Mouse (Mus musculus): Measurements from ENCODE around the gene Fam169a.
"Not testable (repeated sequence)": the region's sequence is repeated elsewhere in the genome, so short reads cannot be mapped to it uniquely, and the experiment has no call there.

The Fam169a gene

DNA sequence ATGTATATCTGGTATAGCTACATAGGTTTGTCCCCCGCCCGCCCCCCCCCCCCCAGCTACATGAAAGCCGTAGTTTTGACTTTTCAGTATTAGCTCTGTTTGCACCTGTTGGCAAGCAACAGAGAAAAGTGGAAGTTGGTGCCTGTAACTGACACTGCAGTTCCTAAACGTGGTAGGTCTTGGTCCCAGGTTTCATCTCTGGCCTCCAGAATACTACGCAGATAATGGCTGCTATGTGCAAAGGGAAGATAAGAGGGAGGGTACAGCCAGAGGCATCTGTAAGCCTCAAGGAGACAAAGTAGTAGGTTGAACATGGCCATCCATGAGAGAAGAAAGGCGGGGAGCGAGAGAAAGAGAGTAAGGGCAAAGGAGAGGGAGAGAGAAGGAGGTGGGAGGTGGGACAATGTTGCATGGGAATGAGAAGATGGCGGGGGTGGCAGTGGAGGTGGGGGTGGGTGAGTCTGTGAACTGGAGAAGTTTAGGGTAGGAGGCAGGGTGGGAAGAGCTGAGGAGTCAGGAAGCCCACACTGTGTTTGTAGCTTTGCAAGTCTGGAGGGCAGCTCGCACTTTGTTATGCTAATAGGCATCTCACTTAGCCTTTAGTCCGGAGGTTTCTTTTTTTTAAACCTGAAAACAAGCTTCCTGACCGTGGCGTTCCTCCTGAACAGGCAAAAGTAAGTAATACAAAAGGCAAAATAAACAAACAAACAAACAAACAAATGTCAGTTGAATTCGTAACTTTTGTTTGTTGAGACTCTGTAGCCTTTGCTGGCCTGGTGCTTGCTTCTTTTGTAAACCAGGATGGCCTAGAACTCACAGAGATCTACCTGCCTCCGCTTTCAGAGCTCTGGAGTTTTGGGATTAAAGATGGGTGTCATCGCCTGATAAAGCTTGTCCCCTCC is at the start of gene Fam169a:
Fam169a (plus strand) TSS at position 638 of the 902 bp plus-strand sequence.
- in situ Hi-C loops (cut with MboI, MseI), result no loop called here

DNA sequence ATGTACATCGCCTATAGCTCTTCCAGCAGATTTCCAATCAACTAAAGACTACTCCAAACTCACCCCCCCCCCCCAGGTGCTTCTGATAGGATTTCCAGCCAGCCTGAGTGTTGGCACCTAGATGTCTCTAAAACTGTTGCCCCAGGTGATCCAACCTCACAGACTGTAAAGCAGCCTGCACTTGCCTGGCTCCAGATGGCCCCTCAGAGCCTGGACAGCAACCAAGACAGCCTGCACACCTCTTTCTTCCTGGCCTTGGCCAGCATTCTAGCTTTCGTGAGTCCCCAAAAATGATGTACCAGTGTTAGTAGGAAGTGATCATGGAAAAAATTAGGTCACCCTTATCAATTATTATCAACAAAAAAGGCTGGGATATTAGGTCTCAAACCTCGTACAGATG is 49.4 kb upstream of the Fam169a start:
- in situ Hi-C loops (cut with MboI, MseI), result loop anchor here in 1 of 2 experiments (5.0 kb wide), 1 partner anchor 165 kb away; no protein-coding TSS in a partner anchor

DNA sequence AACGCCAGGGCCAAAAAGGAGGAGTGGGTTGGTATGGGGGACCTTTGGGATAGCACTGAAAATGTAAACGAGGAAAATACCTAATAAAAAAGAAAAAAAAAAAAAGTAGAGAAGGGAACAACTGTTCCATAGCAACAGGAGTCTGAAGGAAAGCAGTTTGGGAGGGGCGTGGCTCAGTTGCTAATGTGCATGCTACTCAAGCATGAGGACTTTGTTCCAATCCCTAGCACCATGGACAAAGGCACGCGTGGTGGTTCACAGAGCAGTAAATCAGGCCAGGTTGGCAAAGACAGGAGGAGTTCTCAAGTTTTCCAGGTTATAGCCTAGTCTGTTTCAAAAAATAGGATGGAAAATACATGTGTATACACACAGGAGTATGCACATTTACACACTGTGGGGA is 47.0 kb upstream of the Fam169a start:
- in situ Hi-C loops (cut with MboI, MseI), result no loop called here

DNA sequence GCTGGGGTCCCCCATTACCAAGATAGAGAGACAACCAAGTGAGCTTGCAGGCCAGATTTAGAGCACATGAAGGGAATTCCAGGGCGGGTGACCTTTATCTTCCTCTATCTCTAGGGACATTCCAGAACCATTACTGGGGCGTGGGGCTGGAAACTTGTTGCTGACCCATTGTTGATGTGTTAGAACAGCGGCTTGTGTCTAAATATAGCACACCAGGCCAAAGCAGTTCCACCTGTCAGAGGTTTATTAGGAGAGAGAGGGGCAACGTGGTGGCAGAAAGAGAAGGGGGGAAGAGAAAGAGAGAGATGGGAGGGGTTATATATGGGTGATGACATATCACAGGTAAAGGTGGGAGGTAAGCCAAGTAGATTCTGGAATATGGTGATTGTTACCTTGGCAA is 45.2 kb upstream of the Fam169a start:
- in situ Hi-C loops (cut with MboI, MseI), result no loop called here

DNA sequence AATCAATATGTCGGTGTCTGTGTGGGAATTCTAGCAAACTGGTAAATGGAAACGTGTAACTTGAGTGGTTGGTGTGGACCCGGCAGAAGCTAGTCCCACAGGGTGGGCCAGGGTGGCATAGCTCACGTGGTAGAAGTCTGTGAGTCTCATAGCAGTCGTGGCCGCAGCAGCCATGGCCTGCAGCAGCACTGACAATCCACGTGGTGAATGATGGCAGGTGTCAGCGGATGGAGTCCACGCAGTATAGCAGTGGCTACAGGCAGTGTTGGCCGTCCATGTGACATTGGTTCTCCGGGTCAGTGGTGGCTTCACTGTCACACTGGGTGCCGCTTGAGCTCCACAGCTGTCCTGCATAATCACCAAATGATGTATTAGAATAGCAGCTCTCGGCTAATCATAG is 37.0 kb upstream of the Fam169a start:
- in situ Hi-C loops (cut with MboI, MseI), result no loop called here

DNA sequence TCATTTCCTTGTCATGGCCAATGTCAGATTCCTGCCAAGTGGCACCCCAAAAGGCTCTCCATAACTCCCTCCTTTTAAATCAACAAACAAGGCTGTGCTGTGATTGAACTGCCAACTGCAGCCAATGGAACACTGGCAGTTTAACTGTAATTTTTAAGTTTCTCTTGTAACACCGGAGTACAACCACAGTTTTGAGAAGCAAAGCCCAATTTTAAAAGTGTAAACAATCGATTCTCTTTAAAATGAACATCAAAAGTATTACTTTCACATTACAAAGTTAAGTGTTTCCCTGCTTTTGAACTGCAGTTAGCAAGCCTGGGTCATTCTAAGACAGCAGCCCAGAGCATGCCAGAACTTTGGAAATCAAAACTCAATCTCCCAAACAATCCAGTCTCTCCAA is 32.8 kb upstream of the Fam169a start, which contains the start of gene 1700029F12Rik:
1700029F12Rik (minus strand) TSS at position 101 of the 400 bp plus-strand sequence.
- in situ Hi-C loops (cut with MboI, MseI), result no loop called here

DNA sequence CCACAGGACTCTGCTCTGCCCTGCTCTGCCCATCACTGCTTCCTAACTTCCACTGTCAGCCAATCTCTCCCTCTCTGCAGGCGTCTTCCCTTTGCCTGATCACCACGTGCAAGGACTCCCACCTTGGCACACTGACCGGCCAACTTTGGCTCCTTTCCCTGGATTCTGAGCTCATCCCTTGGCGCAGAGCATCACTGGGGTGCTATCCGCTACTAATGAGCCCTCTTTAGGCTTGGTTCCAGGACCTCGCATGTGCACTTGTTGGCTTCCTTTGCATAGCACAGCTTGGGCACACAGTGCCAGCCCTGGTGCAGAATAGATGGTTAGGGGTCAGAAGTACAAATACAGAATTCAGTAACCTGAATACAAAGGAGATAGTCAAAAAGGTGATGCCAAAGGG is 15.9 kb upstream of the Fam169a start:
- in situ Hi-C loops (cut with MboI, MseI), result loop anchor here (5.0 kb wide), 1 partner anchor 194 kb away; no protein-coding TSS in a partner anchor

DNA sequence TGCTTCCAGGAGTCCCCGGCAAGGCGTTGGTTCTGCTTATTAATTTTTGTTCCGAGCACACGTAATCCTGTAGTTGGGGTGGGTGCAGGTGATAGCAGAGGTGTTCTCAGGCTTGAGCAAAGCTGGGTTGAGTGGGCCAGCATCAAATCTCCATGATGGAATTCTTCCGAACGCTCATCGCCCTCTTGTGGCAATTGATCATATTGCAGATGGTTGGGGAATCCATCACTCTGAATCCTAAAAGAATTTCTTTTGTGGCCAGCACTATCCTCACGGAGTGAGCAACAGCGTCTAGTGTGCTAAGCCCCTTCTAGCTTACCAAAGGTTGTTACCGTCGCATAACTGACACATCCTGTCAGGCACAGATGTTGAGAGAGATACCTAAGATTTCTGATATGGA is 14.4 kb upstream of the Fam169a start:
- in situ Hi-C loops (cut with MboI, MseI), result loop anchor here (5.0 kb wide), 1 partner anchor 195 kb away; no protein-coding TSS in a partner anchor

DNA sequence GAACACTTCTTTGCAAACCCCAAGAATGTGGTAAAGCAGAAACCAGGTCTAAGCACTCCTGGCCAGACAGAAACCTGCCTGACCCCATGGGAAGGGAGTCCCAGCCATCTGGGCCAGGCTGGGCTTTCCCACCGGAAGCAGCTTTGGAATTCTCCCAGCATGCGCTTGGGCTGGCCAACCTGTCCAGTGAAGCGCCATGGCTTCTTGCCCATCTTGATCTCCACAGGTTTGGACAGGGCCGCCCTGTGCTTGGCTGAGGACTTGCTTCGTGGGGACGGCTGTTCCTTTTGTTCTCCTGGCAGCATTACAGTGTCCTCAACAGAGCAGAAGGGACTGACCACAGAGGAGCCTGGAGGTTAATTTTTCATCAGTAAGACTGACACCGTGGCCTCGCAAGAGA is 13.2 kb upstream of the Fam169a start:
- in situ Hi-C loops (cut with MboI, MseI), result loop anchor here (5.0 kb wide), 1 partner anchor 197 kb away; no protein-coding TSS in a partner anchor

DNA sequence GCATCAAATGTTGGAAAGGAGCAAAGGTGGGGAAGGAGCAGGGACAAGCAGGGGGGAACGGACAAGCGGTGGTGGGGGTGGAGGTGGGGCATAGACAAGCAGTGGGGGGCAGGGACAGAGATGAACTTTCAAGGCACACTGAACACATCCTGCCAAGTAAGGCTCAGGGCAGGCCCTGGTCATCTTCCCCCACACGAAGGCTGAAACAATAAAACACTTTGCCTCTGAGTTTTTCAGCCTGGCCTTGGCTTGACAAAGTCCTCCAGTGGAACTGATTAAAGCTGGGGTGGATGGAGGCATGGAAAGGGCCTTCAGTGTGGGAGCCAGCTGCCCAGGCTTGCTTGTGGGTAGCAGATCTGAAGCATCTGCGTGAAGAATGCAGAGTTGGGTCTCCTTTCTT is 9.3 kb upstream of the Fam169a start:
- in situ Hi-C loops (cut with MboI, MseI), result no loop called here

DNA sequence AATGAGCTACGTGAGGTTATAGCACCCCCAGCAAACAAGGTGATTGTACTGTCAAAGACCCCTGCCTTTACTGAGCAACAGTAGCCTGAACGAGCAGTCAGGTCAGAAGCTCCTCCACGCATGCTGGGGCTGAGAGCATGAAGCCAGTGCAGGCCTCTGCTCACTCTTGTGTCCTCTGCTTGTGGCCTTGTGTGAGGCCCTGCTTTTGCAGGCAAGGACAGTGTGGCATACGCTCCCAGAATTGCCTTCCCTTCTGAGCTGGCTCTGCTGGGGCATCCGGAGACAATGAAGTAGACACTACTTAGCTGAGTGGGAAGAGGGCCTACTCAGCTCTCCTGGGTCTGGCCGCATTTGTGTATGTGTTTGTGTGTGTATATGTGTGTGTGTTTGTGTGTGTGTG is 7.3 kb upstream of the Fam169a start:
- in situ Hi-C loops (cut with MboI, MseI), result no loop called here

DNA sequence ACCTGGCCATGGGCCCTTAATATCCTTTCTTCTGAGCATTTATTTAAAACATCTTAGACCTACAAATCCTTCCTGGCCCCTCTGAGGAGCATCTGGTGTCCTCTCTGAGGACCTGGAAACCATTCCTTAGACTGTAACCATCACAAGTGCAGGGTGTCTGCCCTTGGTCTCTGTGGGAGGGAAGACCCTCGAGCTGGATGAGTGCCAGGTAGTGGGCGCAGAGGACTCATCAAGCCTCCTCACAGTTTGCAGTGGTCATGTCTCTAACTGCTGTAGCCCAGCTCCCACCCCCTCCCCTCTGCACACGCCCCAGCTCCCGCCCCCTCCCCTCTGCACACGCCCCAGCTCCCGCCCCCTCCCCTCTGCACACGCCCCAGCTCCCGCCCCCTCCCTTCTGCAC is 6.8 kb upstream of the Fam169a start:
- in situ Hi-C loops (cut with MboI, MseI), result no loop called here

DNA sequence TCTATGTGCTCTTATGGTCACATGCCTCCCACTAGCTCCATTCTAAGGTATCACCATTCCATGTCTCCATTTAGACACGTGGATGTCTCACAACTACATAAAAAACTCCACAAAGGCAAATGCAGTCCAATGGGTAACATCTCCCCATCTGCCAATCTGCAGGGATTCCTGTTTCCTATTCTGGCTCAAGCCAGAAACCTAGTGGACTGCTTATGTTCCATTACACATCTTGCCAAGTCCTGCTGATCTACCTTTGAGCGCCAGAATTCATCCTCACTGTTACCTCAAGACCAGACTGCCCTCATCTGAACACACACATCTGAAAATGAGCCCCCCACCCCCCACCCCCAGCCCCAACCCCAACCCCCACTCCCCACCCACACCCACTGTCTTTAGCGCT is 4.9 kb upstream of the Fam169a start:
- in situ Hi-C loops (cut with MboI, MseI), result no loop called here

DNA sequence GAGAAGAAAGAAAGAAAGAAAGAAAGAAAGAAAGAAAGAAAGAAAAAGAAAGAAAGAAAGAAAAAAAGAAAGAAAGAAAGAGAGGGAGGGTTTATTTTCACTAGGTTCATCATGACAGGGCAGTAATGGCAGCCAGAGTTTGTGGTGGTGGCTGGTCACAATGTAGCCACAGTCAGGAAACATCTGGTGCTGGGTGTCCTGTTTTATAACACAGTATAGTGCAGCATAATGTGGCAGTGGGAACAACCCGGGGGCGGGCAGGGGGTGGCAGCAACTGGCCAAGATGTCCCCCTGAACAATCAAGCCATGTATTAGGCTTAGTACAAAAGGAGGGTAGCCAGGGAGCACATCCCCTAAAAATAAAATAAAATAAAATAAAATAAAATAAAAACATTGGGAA is 3.7 kb upstream of the Fam169a start:
- in situ Hi-C loops (cut with MboI, MseI), result no loop called here

DNA sequence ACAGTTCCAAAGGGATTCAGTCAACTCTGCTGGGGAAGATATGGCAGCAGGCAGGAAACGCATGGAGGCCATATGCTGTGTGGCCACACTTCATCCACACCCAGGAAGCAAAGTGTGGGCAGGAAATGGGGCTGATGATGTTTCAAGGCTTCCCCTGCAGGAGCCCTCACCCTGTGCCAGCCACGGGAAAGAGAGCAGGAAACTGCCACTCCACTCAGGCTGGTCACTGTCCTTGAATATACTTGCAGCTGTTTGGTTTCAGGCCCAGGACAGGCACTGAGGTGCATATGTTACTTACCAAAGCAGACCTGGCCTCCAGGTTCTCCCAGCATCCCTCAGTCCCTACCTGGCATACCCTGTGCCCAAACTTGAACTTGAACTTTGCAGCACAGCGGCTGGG is 2.7 kb upstream of the Fam169a start:
- in situ Hi-C loops (cut with MboI, MseI), result no loop called here

DNA sequence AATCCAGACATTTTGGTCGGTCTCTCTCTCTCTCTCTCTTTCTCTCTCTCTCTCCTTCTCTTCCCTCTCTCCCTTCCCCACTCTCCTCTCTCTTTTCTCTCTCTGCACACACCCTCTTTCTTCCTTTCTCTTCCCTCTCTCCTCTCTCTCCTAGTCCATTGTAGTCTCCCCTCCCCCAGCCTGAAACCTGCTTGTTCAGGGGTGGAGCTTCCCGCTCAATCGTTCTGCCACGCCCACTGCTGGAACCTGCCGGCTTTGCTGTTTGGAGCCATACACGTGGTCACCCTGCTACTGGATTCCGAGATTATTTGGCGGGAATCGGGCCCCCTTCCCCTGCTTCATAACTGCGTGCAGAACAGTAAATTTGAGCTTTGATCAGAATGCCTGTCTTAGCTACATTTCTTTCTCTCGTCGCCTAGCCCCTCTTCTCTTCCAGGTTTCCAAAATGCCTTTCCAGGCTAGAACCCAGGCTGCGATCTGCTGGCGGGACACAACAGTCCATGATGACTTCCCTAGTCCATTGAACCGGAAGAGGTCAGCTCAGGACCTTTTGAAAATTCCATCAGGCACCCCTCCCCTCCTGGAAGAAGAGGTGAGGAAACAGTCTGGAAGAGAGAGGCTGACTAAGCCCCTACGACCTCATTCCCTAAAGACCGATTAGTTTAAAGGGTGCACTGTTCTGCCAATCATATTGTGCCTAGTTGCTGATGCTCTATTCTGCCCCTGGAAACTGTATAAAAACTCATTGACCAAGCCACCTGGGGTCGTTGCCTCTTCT is 2.1 kb upstream of the Fam169a start:
- in situ Hi-C loops (cut with MboI, MseI), result not testable (repeated sequence)

DNA sequence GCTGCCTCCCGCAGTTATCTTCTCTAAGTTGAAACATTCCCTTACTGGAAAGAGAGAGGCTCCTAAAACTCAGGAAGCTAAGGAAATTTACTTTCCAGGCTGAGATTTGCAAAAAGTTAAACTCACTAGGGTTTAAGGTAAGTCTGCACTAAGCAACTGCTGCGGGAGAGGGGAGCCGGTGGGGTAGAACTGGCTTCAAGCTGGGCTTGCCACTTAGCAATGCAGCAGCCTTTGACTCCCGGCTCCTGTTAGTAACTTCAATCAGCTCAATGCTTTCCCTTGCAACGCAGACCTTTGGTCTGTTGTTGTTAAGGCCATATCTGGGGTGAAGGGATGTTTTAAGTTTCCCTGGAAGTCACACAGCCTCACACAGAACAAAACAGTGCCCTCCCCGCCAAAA is 605 bp downstream of the Fam169a start:
- in situ Hi-C loops (cut with MboI, MseI), result no loop called here

DNA sequence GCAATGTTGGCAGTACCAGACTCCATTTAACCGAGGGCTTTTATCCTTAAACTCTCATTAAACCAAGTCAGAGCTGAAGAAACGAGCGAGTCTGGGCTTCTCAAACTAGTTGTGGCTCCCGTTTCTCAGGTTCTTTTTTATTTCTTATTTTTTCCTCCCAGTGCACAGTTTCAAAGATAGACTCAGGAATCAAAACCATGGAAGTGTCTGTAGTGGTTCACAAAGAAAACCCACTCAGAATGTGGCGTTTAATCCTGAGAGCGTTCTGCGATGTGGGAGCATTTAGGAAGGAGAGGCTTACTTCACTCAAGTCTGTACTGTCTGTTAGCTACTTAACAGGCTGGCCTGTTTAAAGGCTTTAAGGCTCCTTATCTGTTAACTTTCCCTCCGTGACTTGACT is 1.1 kb downstream of the Fam169a start:
- in situ Hi-C loops (cut with MboI, MseI), result no loop called here

DNA sequence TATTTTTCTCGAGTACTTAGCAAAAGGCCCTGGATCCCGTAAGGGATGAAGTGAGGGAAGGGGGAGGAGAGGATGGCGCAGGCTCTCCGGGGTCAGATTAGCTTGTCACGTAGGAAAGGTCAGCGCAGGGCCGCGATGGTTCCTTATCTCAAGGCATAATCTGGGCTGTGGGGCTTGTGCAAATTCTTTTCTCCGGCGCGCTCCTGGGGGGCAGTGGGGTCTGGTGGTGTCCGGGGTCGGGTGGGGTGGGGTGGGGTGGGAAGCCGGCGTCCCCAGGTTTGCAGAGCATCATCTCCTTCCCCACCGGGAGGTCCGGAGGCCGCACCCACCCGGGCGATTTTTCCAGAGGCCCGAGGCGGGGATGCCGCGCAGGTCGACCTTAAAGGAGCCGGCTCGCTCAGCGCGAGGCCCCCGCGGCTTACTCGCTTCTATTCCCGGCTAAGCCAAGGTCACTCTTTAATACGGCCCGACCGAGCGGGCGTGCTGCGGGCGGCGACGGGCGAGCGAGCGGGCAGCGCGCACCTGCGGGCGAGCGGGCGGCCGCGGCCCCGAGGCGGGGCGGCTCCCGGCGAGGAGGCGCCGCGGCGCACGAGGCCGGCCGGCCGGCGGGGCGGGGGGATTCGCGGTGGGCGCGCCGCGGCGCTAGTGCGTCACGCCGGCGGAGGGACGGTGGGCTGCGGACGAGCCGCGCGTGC is 4.0 kb downstream of the Fam169a start:
- in situ Hi-C loops (cut with MboI, MseI), result no loop called here

DNA sequence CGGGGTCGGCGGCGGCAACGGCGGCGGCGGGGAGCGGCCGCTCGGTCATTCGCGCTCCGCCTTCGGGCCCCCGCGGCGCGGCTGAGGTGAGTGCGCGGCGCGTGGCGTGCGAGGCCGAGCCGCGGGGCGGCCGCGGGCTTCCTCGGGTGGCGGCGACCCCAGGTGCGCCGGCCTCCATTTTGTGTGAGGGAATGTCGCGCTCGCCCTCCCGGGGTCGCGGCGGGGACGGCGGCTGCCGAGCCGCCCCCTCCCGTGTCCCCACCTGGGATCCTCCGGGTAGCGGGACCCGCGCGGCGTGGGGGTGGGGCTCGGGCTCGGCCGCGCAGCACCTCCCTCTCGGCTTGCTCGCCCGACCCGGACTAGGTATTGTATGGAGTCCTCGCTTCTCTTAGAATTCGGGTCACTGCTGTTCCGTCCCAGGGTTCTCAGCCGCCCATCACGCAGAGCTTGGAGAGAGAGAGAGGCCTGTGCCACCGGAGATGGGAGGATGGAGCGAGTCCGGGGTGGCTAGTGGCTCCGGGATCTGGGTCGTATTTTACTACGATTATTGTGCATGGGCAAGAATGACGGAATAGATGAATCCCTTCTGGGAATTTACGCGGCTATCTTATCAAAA is 4.6 kb downstream of the Fam169a start:
- in situ Hi-C loops (cut with MboI, MseI), result no loop called here

DNA sequence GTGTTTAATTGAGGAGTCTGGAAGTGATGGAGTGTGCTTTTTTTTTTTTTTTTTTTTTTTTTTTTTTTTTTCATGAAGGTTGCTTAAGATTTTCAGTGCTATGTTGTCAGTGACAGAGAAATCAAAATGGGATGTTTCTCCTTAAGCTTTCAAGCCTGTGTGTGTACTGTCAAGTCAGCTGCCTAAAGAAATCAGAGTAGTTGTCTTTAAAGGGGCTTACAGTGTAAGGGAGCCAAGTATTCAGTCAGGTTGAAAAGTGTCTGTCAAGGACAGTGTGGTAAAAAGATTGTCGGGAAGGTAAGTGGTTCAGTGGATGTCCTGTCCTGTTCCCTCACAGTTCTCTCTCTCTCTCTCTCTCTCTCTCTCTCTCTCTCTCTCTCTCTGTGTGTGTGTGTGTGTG is 6.4 kb downstream of the Fam169a start:
- in situ Hi-C loops (cut with MboI, MseI), result no loop called here
